Mouse (Mus musculus) ZHBTc4 (cell line): Measurements from ENCODE around the gene Cnnm3.

Experiments used
- DNase-seq: peaks from one replicate; pipeline ENCODE4 v3.0.0-alpha.2; 2011; ENCODE audit warnings: low read depth, low spot score

Gene Cnnm3

DNA sequence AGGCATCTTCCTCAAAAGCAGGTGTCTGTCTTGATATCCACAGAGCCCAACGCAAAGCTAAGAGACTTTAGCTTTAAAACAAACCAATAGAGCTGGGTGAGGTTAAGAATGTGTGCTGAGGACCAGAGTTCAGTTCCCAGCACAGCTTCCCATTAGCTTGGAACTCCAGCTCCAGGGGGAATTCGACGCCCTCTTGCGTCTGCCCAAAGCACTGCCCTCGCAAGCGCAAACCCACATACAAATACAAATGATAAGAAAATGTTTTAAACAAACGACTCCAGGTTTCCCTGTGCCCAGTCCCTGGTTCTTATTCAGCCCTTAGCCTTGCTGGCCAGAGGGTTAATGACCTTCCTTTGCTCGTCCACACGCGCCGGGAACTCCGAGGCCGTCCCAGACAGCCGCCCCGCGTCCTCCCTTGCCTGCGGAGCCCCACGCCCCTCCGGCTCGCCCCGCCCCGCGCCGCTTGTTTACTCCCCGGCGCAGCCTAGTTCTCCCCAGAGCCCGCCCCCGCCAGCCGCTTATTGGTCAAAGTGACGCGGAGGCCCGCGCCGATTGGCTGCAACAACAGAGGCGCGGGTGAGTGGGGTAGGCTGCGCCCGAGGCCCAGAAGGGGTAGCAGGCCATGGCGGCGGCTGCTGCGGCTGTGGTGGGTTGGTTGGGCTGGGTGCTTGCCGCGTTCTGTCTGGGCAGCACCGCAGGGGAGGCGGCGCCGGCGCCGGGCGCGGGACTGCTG lies at the start of gene Cnnm3:
Gene Cnnm3 (plus strand): TSS at position 579 of the 733 bp plus-strand sequence.
- peak; percentile 100 for DNase-seq

DNA sequence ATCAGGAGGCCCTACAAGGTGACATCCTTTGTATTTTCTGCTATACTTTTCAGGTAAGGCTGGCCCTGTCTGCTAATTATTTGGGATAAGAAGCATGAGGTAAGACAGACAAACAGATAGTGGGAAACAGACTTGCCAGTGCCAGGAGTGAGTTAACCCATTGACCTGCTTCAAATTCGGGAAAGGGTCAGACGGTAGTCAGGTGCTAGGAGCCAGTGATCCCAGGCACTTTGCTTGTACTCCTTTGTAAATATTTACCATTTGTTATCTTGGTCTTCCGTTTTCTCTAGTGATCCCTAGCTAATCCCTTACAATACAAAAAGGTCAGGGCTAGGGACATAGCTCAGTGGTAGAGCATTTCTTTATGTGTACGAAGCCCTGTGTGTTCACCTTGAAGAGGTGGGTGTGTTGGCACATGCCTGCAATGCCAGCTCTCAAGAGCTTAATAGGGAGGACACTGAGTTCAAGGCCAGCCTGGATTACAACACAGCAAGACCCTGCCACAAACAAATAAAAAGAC lies 46.0 kb upstream of the Cnnm3 start:
- no peak for DNase-seq

GRCm38 (mm10) chr1:36467446-36467845 lies 44.2 kb upstream of the Cnnm3 start:
- peak; percentile 60 for DNase-seq

GRCm38 (mm10) chr1:36469811-36470444 lies 41.7 kb upstream of the Cnnm3 start:
- DNase-seq, result no peak

DNA sequence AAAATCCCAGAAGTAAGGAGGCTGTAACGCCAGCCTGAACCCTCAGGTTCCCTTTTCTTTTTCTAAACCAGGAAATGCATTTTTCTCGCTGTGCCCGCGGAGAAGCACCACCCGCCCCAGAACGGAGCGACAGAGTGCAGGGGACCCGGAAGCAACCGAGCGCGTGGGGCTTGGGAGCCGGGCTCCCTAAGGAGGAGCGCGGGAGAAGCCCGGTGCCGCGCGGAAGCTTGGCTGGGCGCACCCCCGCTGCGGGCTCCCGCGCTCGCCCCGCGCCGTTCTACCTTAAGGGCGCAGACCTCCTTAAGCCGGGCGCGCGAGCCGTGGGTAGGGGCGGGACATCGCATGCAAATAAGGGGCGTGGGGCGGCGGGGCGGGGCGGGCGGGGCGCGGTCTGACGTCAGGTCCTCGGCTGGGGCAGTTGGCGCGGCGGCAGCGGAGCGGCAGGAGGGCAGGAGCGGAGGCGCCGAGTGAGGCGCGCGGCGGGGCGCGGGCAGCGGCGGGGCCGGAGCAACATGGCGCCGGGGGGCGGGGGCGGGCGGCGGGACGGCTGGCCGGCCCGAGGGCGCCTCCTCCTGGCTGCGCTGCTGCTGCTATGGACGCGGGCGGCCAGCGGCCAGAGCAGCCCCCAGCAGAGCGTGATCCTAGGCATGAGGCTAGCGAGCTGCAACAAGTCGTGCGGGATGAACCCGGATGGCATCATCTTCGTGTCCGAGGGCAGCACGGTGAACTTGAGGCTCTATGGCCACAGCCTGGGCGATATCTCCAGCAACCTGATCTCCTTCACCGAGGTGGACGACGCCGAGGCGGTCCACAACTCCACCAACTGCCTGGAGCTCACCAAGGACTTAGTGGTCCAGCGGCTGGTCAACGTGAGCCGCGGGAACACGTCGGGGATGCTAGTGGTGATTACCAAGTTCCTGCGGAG lies 40.2 kb upstream of the Cnnm3 start, which contains the start of gene Cnnm4:
Gene Cnnm4 (plus strand): TSS at position 440 of the 925 bp plus-strand sequence.
- DNase-seq, result peak; percentile 90

- DNase-seq, result peak; percentile 16
Measured at GRCm38 (mm10) chr1:36472106-36472440, 39.6 kb upstream of the Cnnm3 start.

DNA sequence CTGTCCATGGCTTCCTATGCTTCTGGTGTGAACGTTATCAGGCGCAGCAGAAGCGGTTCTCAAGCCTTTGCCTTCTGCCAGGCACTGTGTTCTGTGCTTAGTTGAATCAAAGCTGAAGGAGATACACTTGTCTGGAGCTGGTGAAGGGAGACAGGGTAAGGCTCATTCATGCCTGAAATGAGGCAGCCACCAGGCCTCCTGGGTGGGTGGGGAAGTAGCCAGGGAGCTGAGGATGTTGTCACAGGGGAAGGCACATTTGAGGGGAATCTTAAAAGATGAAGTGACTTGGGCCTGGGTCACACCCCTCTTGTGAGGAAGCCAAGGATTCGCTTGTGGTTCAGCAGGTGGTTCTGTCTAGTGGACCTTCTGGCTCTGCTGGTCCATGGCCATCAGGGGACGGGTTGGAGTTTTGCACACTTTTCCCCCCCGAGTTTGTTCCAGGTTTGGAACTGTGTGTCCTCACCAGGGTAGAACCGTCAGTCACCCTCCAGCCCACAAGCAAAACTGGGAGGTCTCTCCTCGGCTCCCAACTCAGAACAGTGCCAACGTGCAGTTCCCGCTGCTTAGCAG lies 38.4 kb upstream of the Cnnm3 start:
- no peak for DNase-seq

GRCm38 (mm10) chr1:36474646-36475045 lies 37.0 kb upstream of the Cnnm3 start:
- DNase-seq, result no peak

DNA sequence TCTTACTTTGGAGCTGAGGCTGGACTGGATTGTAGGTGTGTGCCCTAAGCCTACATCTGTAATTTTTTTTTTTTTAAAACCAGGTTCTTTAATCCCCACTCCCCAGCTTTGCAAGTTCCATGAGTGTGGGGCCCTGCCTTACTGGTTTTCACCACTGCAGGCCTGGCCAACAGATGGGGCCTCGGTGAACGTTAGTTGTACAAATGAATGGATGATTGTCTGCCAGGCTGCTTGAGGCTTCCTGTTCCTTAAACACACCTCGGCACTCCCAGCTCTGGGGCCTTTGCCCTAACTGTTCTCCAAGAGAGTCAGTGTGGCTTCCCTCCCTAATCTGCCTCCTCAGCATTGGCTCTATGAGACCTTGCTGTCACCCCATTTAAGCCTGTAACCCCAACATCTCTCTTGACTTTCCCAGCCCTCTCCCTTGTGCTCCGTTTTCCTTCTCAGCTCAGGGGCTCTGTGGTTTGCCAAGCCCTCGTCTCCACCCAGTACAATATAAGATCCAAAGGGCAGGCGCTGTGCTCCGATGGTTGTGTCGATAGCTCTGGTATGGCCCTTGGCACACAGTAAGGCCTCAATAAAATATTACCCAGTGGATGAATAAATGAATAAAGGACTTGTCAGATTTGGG lies 36.1 kb upstream of the Cnnm3 start:
- DNase-seq, result no peak

- DNase-seq, result no peak
Measured at GRCm38 (mm10) chr1:36476426-36476825, 35.2 kb upstream of the Cnnm3 start.

GRCm38 (mm10) chr1:36478343-36478795 lies 33.3 kb upstream of the Cnnm3 start:
- no peak for DNase-seq

DNA sequence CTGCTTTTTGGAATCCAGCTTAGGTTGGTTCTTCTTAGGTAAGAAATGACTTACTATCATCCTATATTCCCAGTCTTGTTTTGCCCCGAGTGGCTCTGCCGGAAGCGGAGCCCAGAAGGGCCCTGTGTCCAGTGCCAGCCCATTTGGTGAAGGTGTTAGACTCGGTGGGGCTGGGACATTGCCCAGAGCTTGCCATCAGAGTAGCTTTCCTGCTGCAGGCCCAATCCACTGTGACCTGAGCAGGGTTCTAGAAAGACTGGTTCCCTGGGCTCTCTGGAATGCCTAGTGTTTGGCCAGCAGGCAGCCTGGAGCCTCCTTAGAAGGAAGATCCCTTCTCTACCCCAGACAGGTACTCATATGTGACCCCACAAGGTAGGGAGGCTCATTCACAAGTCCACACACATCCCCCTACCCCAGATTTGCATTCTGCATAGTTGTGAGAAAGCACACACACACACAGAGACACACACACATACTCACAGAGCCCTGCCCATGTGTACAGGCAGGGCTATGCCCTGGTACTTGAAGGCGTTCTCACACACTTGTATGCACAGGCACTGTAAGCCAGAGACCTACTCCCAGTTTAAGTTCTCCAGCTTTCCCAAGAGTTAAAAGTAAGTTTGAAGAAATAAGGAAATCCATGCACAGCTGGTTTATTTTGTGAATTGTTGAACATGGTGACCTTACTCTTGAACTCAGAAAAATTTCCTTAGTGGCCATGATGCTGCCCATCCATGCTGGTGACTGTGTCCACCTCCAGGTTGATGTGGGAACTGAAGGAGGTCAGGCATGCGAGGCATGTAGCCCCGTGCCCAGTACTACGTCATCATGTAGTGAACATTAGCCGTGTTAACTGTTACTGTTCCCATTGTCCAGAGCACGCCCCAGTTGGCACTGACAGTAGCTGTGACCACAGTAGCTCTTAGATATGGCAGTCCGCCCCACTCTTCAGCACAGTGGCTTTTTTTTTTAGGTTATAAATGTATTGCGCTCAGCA lies 31.5 kb upstream of the Cnnm3 start:
- no peak for DNase-seq

DNA sequence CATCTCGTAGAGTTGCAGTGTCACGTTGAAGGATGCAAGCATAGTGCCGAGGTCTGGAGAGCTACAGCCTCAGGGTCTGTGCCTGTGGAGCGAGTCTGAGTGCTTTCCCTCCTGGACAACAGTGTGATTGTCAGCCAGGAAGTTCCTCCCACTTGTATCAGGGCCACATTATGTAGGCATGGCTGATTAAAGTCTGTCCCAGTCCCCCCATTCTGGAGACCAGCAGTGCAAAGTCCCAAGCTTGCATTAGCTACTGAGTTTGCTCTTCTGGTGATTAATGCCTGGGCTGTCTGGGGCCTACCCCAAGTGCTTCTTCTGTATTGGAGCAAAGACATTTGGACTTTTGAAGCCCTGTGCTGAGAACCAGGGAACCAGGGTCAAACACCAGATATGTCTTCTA lies 27.8 kb upstream of the Cnnm3 start:
- DNase-seq, result no peak

DNA sequence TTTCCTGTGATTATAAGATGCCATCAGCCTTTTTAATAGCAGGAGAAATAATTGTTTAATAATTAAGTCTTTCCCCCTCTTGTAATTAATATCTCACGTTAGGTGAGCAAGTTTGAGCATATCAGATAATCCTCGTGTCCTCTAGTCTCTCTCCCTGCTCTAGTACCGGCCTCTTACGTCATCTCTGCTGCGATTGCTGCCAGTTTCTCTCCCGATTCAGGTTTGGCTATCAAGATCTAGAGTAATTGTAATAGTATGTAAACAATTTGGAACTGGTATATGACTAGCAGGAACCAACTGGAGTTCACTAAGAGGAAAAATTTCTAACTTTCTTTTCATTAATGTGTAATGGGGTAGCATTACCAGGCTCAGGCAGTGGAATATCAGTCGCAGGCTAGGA lies 26.6 kb upstream of the Cnnm3 start:
- no peak for DNase-seq

DNA sequence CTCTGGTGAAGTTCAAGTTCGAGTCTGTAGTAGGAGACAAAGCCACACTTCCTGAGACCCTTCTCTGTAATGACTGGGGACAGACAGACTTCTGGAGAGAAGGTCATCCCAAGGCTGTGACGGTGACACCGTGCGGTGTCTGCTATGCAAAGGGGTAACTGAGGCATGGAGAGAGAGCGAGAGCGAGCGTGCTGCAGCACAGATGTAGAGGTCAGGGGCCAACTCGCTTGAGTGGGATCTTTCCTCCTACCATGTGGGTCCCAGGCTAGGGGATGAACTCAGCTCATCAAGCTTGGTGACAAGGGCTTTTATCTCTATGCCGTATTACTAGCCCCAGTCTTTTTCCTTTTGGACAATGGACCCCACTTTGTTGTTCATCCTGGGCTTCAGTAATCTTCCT lies 24.6 kb upstream of the Cnnm3 start:
- DNase-seq, result no peak

DNA sequence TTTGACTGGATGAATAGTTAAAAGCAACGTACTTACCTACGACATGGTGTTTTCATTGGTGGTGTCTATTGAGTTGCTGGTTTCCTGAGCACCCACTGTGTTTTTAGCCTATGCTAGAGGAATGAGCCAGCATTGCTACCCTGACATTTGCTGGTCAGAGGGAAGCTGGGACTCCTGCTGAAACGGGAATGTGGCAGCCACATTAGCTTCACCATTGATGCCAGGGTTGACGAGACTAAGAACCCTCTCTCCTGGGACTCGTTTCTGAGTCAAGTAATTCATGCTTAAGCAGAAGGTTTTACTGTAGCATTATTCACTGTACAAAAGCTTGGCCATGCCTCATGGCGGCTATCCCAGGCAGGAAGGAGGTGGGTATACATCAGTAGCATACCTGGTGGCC lies 22.0 kb upstream of the Cnnm3 start:
- DNase-seq, result no peak

DNA sequence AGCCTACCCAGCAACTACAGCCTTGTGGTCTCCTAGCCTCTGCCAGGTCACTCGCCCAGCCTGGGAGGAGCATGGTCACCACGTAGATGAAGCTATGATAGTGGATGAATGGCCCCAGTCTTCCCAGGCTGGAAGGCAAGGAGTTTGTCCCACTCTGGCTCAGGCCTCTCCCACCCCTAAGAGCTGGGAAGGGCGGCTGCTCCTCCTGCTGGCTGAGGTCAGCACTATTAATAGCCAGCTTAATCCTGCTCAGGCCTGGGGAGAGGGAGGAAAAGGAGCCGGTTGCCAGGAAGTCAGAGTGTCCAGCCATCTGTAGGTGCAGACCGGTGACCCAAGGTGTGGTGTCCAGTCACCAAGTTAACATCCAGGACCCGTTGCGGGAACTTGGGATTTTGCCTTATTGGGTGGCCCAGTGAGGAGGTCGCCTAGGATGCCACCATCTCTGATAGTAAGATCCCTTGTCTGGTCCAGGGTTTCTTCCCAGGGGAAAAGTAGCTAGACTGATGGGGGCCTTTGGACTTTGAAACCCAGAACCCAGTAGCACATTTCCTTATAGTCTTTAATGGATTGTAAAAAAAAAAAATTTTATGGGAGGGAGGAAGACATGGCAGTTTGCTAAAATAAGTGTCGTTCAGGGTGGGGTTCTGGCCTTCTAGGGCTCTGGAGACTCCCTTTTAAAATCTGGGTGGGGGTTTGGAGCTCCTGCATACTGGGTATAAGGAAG lies 19.1 kb upstream of the Cnnm3 start:
- DNase-seq, result peak; percentile 48

DNA sequence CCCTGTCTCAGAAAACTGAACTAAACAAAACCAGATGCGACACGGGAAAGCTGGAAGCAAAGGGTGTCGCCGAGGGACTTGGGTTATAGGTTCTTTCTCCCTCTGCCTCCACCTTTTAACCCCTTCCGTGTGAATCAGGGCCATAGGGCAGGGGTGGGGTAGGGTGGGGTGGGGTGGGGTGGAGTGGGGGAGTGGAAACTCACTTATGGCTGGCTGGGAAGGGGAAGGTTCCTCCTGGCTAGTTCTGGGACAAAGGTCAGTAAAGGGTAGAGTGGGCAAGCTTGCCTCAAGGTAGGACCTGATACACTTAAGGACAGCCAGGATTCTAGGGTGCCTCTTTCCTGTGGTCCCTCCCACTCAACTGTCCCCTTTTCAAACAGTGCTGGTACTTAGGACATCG lies 18.4 kb upstream of the Cnnm3 start:
- DNase-seq, result no peak

GRCm38 (mm10) chr1:36496719-36497118 lies 14.9 kb upstream of the Cnnm3 start:
- DNase-seq, result peak; percentile 32
